Mouse (Mus musculus) hindbrain, embryonic 11.5 days (tissue): ENCODE data around the gene Olfr1417. TPM values are rescaled to one million over a fixed set of nuclear protein-coding genes. Genes with fewer than 3 reads are reported as not detected.
"Not testable (repeated sequence)": the region's sequence is repeated elsewhere in the genome, so short reads cannot be mapped to it uniquely, and the experiment has no call there.

Experiments used
- ATAC-seq: fragments of 200-750 bp; cut with Nextera tagmentation; 2 replicates; pipeline ENCODE4 v1.8.0; 2017; ENCODE audit warnings: mild to moderate bottlenecking, moderate TSS enrichment, moderate library complexity; ENCODE audit not compliant: low FRiP score
- DNase-seq: peaks from one replicate; pipeline ENCODE4 v3.0.0-alpha.2; 2015; ENCODE audit warnings: low spot score
- H3K27ac ChIP-seq: fragments of 300-500 bp; sonication (generic); 2 replicates; pipeline ENCODE4 v1.5.1; 2014; ENCODE audit warnings: mild to moderate bottlenecking, low read depth, low read length
- H3K27me3 ChIP-seq: fragments of 300-500 bp; sonication (generic); 2 replicates; pipeline ENCODE4 v1.6.1; 2014; ENCODE audit warnings: mild to moderate bottlenecking, low read length, moderate library complexity, mixed read lengths; ENCODE audit not compliant: control insufficient read depth, insufficient read depth
- H3K36me3 ChIP-seq: fragments of 300-500 bp; sonication (generic); 2 replicates; pipeline ENCODE4 v1.6.1; 2014; ENCODE audit warnings: mild to moderate bottlenecking, low read length, moderate library complexity, mixed read lengths; ENCODE audit not compliant: control insufficient read depth, insufficient read depth
- H3K4me1 ChIP-seq: fragments of 300-500 bp; sonication (generic); replicated peaks from 2 replicates; pipeline ENCODE4 v1.6.1; 2014; ENCODE audit warnings: low read length, mixed read lengths; ENCODE audit not compliant: control insufficient read depth, insufficient read depth
- H3K4me2 ChIP-seq: fragments of 300-500 bp; sonication (generic); replicated peaks from 2 replicates; pipeline ENCODE4 v1.6.1; 2014; ENCODE audit warnings: mild to moderate bottlenecking, low read depth, low read length
- H3K4me3 ChIP-seq: fragments of 300-500 bp; sonication (generic); 2 replicates; pipeline ENCODE4 v1.5.1; 2014; ENCODE audit warnings: low read depth, low read length
- H3K9ac ChIP-seq: fragments of 300-500 bp; sonication (generic); 2 replicates; pipeline ENCODE4 v1.6.1; 2014; ENCODE audit warnings: low read depth, low read length
- H3K9me3 ChIP-seq: fragments of 300-500 bp; sonication (generic); 2 replicates; pipeline ENCODE4 v1.6.1; 2016; ENCODE audit warnings: low read length; ENCODE audit not compliant: control insufficient read depth
- WGBS: fragments of 180-500 bp; shearing (Covaris S2); extraction: QIAGEN DNeasy Blood & Tissue Kit; methylation state at CpG from one replicate; pipeline ENCODE4 v1.1.7; 2014; 5-methylcytosine and 5-hydroxymethylcytosine counted together
- polyA plus RNA-seq: library from polyadenylated mRNA; unstranded; fragments of >200 nt; fragmentation: Nextera tagmentation; extraction: Ambion mirVana; gene quantifications from 2 replicates; pipeline ENCODE4 v1.2.1, GENCODE M21; 2014

The Olfr1417 gene
- polyA plus RNA-seq = 0.12 TPM in 1 of 2 replicates, not detected in the other

- ATAC-seq = no peak
- Histone ChIP-seq H3K9me3 (no peaks in the 10 kb centered on the region), H3K4me1 (no peaks in the 10 kb centered on the region), H3K27ac (no peak within 1 kb of the TSS), H3K4me2 (no peak within 1 kb of the TSS), H3K9ac (no peak within 1 kb of the TSS), H3K27me3 (no peaks in the 10 kb centered on the region), H3K4me3 (no peak within 1 kb of the TSS), H3K36me3 (no peaks in the 10 kb centered on the region)
- DNase-seq = no peak
- WGBS = 88% methylated on average over 4 of the region's 4 CpGs
Observed at GRCm38 (mm10) chr19:11839119-11839518, at the start of gene Olfr1417. Gene Olfr1417, minus strand, starts transcription at chr19:11839219.

- ATAC-seq = no peak
- H3K4me2 ChIP-seq = no peak within 1 kb of the TSS
- no peak within 1 kb of the TSS for H3K27ac ChIP-seq
- no peak for DNase-seq
- WGBS = 45% methylated on average over 1 of the region's 1 CpGs
- no peaks in the 10 kb centered on the region for H3K36me3 ChIP-seq
- H3K27me3 ChIP-seq = no peaks in the 10 kb centered on the region
- H3K9me3 ChIP-seq = no peaks in the 10 kb centered on the region
- no peak within 1 kb of the TSS for H3K4me3 ChIP-seq
- H3K9ac ChIP-seq = no peak within 1 kb of the TSS
- H3K4me1 ChIP-seq = no peaks in the 10 kb centered on the region
Observed at GRCm38 (mm10) chr19:11886265-11886664, 47.2 kb upstream of the Olfr1417 start, which contains the start of gene Olfr1420. Gene Olfr1420, plus strand, starts transcription at chr19:11886565.

GRCm38 (mm10) chr19:11878404-11878803 lies 39.4 kb upstream of the Olfr1417 start:
- not testable (repeated sequence) for DNase-seq, H3K9me3 ChIP-seq, H3K4me2 ChIP-seq, H3K4me3 ChIP-seq, H3K36me3 ChIP-seq, H3K4me1 ChIP-seq, H3K27ac ChIP-seq, H3K9ac ChIP-seq, ATAC-seq, H3K27me3 ChIP-seq
- WGBS = 59% methylated on average over 14 of the region's 22 CpGs

- no peak for ATAC-seq
- Histone ChIP-seq H3K4me3 (no peak within 1 kb of the TSS), H3K4me2 (no peak within 1 kb of the TSS), H3K4me1 (no peaks in the 10 kb centered on the region), H3K36me3 (no peaks in the 10 kb centered on the region), H3K27ac (no peak within 1 kb of the TSS), H3K27me3 (no peaks in the 10 kb centered on the region), H3K9ac (no peak within 1 kb of the TSS), H3K9me3 (no peaks in the 10 kb centered on the region)
- WGBS = 41% methylated on average over 1 of the region's 1 CpGs
- DNase-seq = no peak
Observed at GRCm38 (mm10) chr19:11875006-11875405, 36.0 kb upstream of the Olfr1417 start, which contains the start of gene Olfr1419. Gene Olfr1419, minus strand, starts transcription at chr19:11875106.

- ATAC-seq (no peak), DNase-seq (no peak)
- 74% methylated on average over 2 of the region's 2 CpGs for WGBS
- no peaks in the 10 kb centered on the region for H3K4me1 ChIP-seq
- no peaks in the 10 kb centered on the region for H3K36me3 ChIP-seq
- no peak overlapping the region for H3K4me2 ChIP-seq
- H3K27me3 ChIP-seq = no peaks in the 10 kb centered on the region
- no peak overlapping the region for H3K9ac ChIP-seq
- no peak overlapping the region for H3K4me3 ChIP-seq
- no peaks in the 10 kb centered on the region for H3K9me3 ChIP-seq
- no peak overlapping the region for H3K27ac ChIP-seq
Observed at GRCm38 (mm10) chr19:11867837-11868236, 28.8 kb upstream of the Olfr1417 start.

- Histone ChIP-seq H3K4me1 (no peaks in the 10 kb centered on the region), H3K27me3 (no peaks in the 10 kb centered on the region), H3K27ac (no peak within 1 kb of the TSS), H3K4me3 (no peak within 1 kb of the TSS), H3K36me3 (no peaks in the 10 kb centered on the region), H3K9ac (no peak within 1 kb of the TSS), H3K9me3 (no peaks in the 10 kb centered on the region), H3K4me2 (no peak within 1 kb of the TSS)
- no peak for ATAC-seq
- WGBS = 92% methylated on average over 1 of the region's 1 CpGs
- no peak for DNase-seq
Observed at GRCm38 (mm10) chr19:11860966-11861365, 21.9 kb upstream of the Olfr1417 start, which contains the start of gene Olfr1418. Gene Olfr1418, minus strand, starts transcription at chr19:11861066.

GRCm38 (mm10) chr19:11856506-11856905 lies 17.5 kb upstream of the Olfr1417 start:
- Histone ChIP-seq H3K9me3 (no peaks in the 10 kb centered on the region), H3K27me3 (no peaks in the 10 kb centered on the region), H3K4me2 (no peak overlapping the region), H3K4me1 (no peaks in the 10 kb centered on the region), H3K27ac (no peak overlapping the region), H3K36me3 (no peaks in the 10 kb centered on the region), H3K9ac (no peak overlapping the region), H3K4me3 (no peak overlapping the region)
- 83% methylated on average over 6 of the region's 6 CpGs for WGBS
- DNase-seq = no peak
- no peak for ATAC-seq

- ATAC-seq (no peak), DNase-seq (no peak)
- WGBS = 99% methylated on average over 2 of the region's 2 CpGs
- Histone ChIP-seq H3K9ac (no peak overlapping the region), H3K36me3 (no peaks in the 10 kb centered on the region), H3K4me1 (no peaks in the 10 kb centered on the region), H3K9me3 (no peaks in the 10 kb centered on the region), H3K27ac (no peak overlapping the region), H3K4me3 (no peak overlapping the region), H3K27me3 (no peaks in the 10 kb centered on the region), H3K4me2 (no peak overlapping the region)
Observed at GRCm38 (mm10) chr19:11854821-11855220, 15.8 kb upstream of the Olfr1417 start.

- Histone ChIP-seq H3K4me2 (no peak overlapping the region), H3K36me3 (no peaks in the 10 kb centered on the region), H3K9ac (no peak overlapping the region), H3K27me3 (no peaks in the 10 kb centered on the region), H3K9me3 (no peaks in the 10 kb centered on the region), H3K4me1 (no peaks in the 10 kb centered on the region), H3K27ac (no peak overlapping the region), H3K4me3 (no peak overlapping the region)
- ATAC-seq (no peak), DNase-seq (no peak)
- WGBS = 71% methylated on average over 4 of the region's 4 CpGs
Observed at GRCm38 (mm10) chr19:11852652-11853051, 13.6 kb upstream of the Olfr1417 start.
